Mouse (Mus musculus) MEL (cell line): Measurements from ENCODE around the gene Mcrip1. TPM values are rescaled to one million over a fixed set of nuclear protein-coding genes. Genes with fewer than 3 reads are reported as not detected.

Experiments used
- DNase-seq: peaks from one replicate; pipeline ENCODE4 v3.0.0; 2011; ENCODE audit warnings: low read depth, low spot score
- H3K27ac ChIP-seq: 2 replicates; pipeline ENCODE4 v1.5.1; 2012; ENCODE audit warnings: low read depth, mild to moderate bottlenecking, control low read depth, low read length, moderate library complexity; ENCODE audit not compliant: control insufficient read depth
- H3K27me3 ChIP-seq, 2 experiments: fragments of 150-350 bp in 1 of 2; sonication (generic) in 1 of 2; 2 replicates each; pipeline ENCODE4 v1.6.1; 2012; ENCODE audit warnings: low read length in 2 of 2, mild to moderate bottlenecking in 2 of 2, improper control_type of control experiment in 1 of 2, moderate library complexity in 1 of 2; ENCODE audit not compliant: insufficient read depth in 2 of 2, control insufficient read depth in 1 of 2
- H3K36me3 ChIP-seq, 2 experiments: 2 replicates each; pipeline ENCODE4 v1.6.1; 2012 to 2014; ENCODE audit warnings: low read length in 2 of 2, improper control_type of control experiment in 1 of 2, inconsistent platforms in 1 of 2, mild to moderate bottlenecking in 1 of 2; ENCODE audit not compliant: insufficient read depth in 2 of 2, control insufficient read depth in 1 of 2
- H3K4me1 ChIP-seq, 2 experiments: fragments of 150-350 bp in 1 of 2; sonication (generic) in 1 of 2; 2 replicates each; pipeline ENCODE4 v1.6.1; 2012; ENCODE audit warnings: low read length in 2 of 2, improper control_type of control experiment in 1 of 2, mild to moderate bottlenecking in 1 of 2; ENCODE audit not compliant: insufficient read depth in 2 of 2, control insufficient read depth in 1 of 2
- H3K4me3 ChIP-seq, 2 experiments: fragments of 150-350 bp in 1 of 2; sonication (generic) in 1 of 2; 2 replicates each; pipeline ENCODE4 v1.5.1; 2012; ENCODE audit warnings: low read depth in 2 of 2, low read length in 2 of 2, mild to moderate bottlenecking in 2 of 2, moderate library complexity in 2 of 2, control low read depth in 1 of 2, improper control_type of control experiment in 1 of 2; ENCODE audit not compliant: control insufficient read depth in 1 of 2, insufficient read depth in 1 of 2
- H3K79me2 ChIP-seq: 2 replicates; pipeline ENCODE4 v1.6.1; 2012; ENCODE audit warnings: mild to moderate bottlenecking, low read length, moderate library complexity; ENCODE audit not compliant: control insufficient read depth, poor library complexity, insufficient read depth
- H3K9ac ChIP-seq: 2 replicates; pipeline ENCODE4 v1.6.1; 2012; ENCODE audit warnings: low read depth, mild to moderate bottlenecking, control low read depth, low read length, moderate library complexity; ENCODE audit not compliant: control insufficient read depth, poor library complexity, severe bottlenecking
- H3K9me3 ChIP-seq: fragments of 150-350 bp; sonication (generic); replicated peaks from 2 replicates; pipeline ENCODE4 v1.6.1; 2012; ENCODE audit warnings: mild to moderate bottlenecking, low read length, improper control_type of control experiment, moderate library complexity; ENCODE audit not compliant: insufficient read depth
- BHLHE40 ChIP-seq: IDR thresholded peaks from 2 replicates; pipeline ENCODE4 v1.6.1; 2012; ENCODE audit warnings: low read depth, mild to moderate bottlenecking, inconsistent platforms, low read length, improper control_type of control experiment, borderline replicate concordance
- CHD1 ChIP-seq: IDR thresholded peaks from 2 replicates; pipeline ENCODE4 v1.6.1; 2012; ENCODE audit warnings: low read depth, mild to moderate bottlenecking, inconsistent platforms, low read length, improper control_type of control experiment
- CHD2 ChIP-seq: IDR thresholded peaks from 2 replicates; pipeline ENCODE4 v1.6.1; 2011; ENCODE audit warnings: low read length, improper control_type of control experiment
- ETS1 ChIP-seq: IDR thresholded peaks from 2 replicates; pipeline ENCODE4 v1.6.1; 2012; ENCODE audit warnings: low read depth, mild to moderate bottlenecking, inconsistent platforms, low read length, improper control_type of control experiment, moderate library complexity
- GABPA ChIP-seq: IDR thresholded peaks from 2 replicates; pipeline ENCODE4 v1.6.1; 2012; ENCODE audit warnings: low read depth, mild to moderate bottlenecking, inconsistent platforms, low read length, improper control_type of control experiment, moderate library complexity
- JUND ChIP-seq: IDR thresholded peaks from 2 replicates; pipeline ENCODE4 v1.6.1; 2011; ENCODE audit warnings: low read depth, mild to moderate bottlenecking, improper control_type of control experiment, low read length
- MAFK ChIP-seq: IDR thresholded peaks from 2 replicates; pipeline ENCODE4 v1.6.1; 2011; ENCODE audit warnings: low read depth, mild to moderate bottlenecking, low read length, improper control_type of control experiment, borderline replicate concordance
- MAX ChIP-seq: IDR thresholded peaks from 2 replicates; pipeline ENCODE4 v1.6.1; 2011; ENCODE audit warnings: low read length, improper control_type of control experiment
- MEF2A ChIP-seq: IDR thresholded peaks from 2 replicates; pipeline ENCODE4 v1.6.1; 2014; ENCODE audit warnings: low read depth, mild to moderate bottlenecking, inconsistent platforms, low read length, improper control_type of control experiment; ENCODE audit not compliant: poor library complexity, insufficient replicate concordance, severe bottlenecking; ENCODE audit errors: extremely low read depth
- MYB ChIP-seq: IDR thresholded peaks from 2 replicates; pipeline ENCODE4 v1.6.1; 2011; ENCODE audit warnings: mild to moderate bottlenecking, low read depth, low read length, improper control_type of control experiment
- POLR2AphosphoS5 ChIP-seq: IDR thresholded peaks from 2 replicates; pipeline ENCODE4 v1.6.1; 2012; ENCODE audit warnings: low read depth, borderline replicate concordance, mild to moderate bottlenecking, inconsistent platforms, low read length, moderate library complexity, mixed read lengths
- RAD21 ChIP-seq: IDR thresholded peaks from 2 replicates; pipeline ENCODE4 v1.6.1; 2011; ENCODE audit warnings: mild to moderate bottlenecking, low read depth, low read length, improper control_type of control experiment
- SIN3A ChIP-seq: IDR thresholded peaks from 2 replicates; pipeline ENCODE4 v1.6.1; 2012; ENCODE audit warnings: low read length, improper control_type of control experiment, inconsistent platforms
- TBP ChIP-seq: IDR thresholded peaks from 2 replicates; pipeline ENCODE4 v1.8.0; 2011; ENCODE audit warnings: low read depth, low read length, improper control_type of control experiment
- UBTF ChIP-seq: IDR thresholded peaks from 2 replicates; pipeline ENCODE4 v1.6.1; 2012; ENCODE audit warnings: low read depth, mild to moderate bottlenecking, inconsistent platforms, low read length, improper control_type of control experiment, moderate library complexity, borderline replicate concordance; ENCODE audit not compliant: insufficient read depth
- USF1 ChIP-seq: IDR thresholded peaks from 2 replicates; pipeline ENCODE4 v1.6.1; 2014; ENCODE audit warnings: low read depth, mild to moderate bottlenecking, inconsistent platforms, low read length, improper control_type of control experiment, moderate library complexity
- USF2 ChIP-seq, 2 experiments: IDR thresholded peaks; 2 replicates each; pipeline ENCODE4 v1.6.1; 2011 to 2012; ENCODE audit warnings: improper control_type of control experiment in 2 of 2, low read length in 2 of 2, borderline replicate concordance in 1 of 2, inconsistent platforms in 1 of 2, low read depth in 1 of 2, mild to moderate bottlenecking in 1 of 2; ENCODE audit not compliant: insufficient read depth in 1 of 2
- ZC3H11A ChIP-seq: IDR thresholded peaks from 2 replicates; pipeline ENCODE4 v1.6.1; 2012; ENCODE audit warnings: low read depth, mild to moderate bottlenecking, inconsistent platforms, low read length, improper control_type of control experiment
- ZKSCAN1 ChIP-seq: IDR thresholded peaks from 2 replicates; pipeline ENCODE4 v1.6.1; 2012; ENCODE audit warnings: low read depth, mild to moderate bottlenecking, inconsistent platforms, low read length, improper control_type of control experiment, moderate library complexity
- ZMIZ1 ChIP-seq: IDR thresholded peaks from 2 replicates; pipeline ENCODE4 v1.6.1; 2012; ENCODE audit warnings: low read depth, mild to moderate bottlenecking, inconsistent platforms, low read length, improper control_type of control experiment, moderate library complexity
- ZNF384 ChIP-seq: IDR thresholded peaks from 2 replicates; pipeline ENCODE4 v1.6.1; 2012; ENCODE audit warnings: low read depth, mild to moderate bottlenecking, inconsistent platforms, low read length, improper control_type of control experiment
- polyA plus RNA-seq, 2 experiments: library from polyadenylated mRNA; stranded (reverse) in 1 of 2; unstranded in 1 of 2; fragments of >175 nt in 1 of 2; fragments of >200 nt in 1 of 2; gene quantifications; 2 replicates each; pipeline versions ENCODE4 v1.2.1 to v1.2.4; 2012; ENCODE audit warnings: low replicate concordance in 2 of 2, low read depth in 1 of 2; ENCODE audit not compliant: insufficient read length in 2 of 2, insufficient read depth in 1 of 2, missing spikeins in 1 of 2
- total RNA-seq: library from RNA; depleted of rRNA; stranded (reverse); fragments of 300-350 nt; gene quantifications from 2 replicates; pipeline ENCODE4 v1.2.3, GENCODE M21; 2012

The Mcrip1 gene
- total and polyA plus RNA-seq, 3 experiments: 36.6 to 83.5 TPM; not detected in 1

- H3K9ac ChIP-seq: no peak overlapping the region
- DNase-seq: no peak
- H3K27me3 ChIP-seq: no peaks in the 10 kb centered on the region
- no peak for TF ChIP-seq MAX
- no peak for TF ChIP-seq USF1
- TF ChIP-seq MEF2A: no peak
- TF ChIP-seq SIN3A: no peak
- no peak for TF ChIP-seq GABPA
- no peak for TF ChIP-seq CHD1
- no peak for TF ChIP-seq JUND
- TF ChIP-seq POLR2AphosphoS5: no peak
- no peak for TF ChIP-seq CHD2
- no peak for TF ChIP-seq RAD21
- H3K36me3 ChIP-seq: peaks cover 0 to 4% of the 10 kb centered on the region in 2 experiments; a peak in 2 of 4 replicates
- no peak overlapping the region for H3K27ac ChIP-seq
- H3K4me3 ChIP-seq: no peak overlapping the region
- no peaks in the 10 kb centered on the region for H3K9me3 ChIP-seq
- H3K4me1 ChIP-seq: peaks cover 0 to 8% of the 10 kb centered on the region in 2 experiments; a peak in 3 of 4 replicates
- H3K79me2 ChIP-seq: peaks cover 7% of the 10 kb centered on the region
Measured at GRCm38 (mm10) chr11:120554834-120555233, 5.3 kb upstream of the Mcrip1 start.

DNA sequence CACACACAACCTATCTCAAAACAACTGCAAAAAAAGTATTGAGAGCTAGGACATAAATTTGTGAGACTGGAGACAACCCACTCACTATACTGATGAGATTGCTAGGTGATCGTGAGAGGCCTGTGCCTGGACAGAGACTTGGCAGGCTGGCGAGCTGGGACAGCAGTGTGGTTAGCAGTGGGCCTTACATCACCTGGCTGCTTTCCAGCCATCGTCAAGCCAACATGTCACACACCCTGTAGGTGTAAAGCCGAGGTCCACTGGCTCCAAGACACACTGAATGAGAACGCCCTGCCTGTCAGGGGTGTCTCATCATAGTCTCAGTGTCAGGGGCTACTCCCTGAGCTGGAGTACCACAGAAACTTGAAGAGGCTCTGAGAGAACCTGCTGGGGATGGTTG is 3.2 kb upstream of the Mcrip1 start:
- Histone ChIP-seq H3K4me1 (peaks cover 7 to 16% of the 10 kb centered on the region in 2 experiments), H3K27ac (no peak overlapping the region), H3K9ac (no peak overlapping the region), H3K79me2 (peaks cover 14% of the 10 kb centered on the region), H3K36me3 (peaks cover 0 to 8% of the 10 kb centered on the region in 2 experiments; a peak in 2 of 4 replicates), H3K4me3 (no peak overlapping the region), H3K27me3 (no peaks in the 10 kb centered on the region), H3K9me3 (no peaks in the 10 kb centered on the region)
- TF ChIP-seq ETS1 (no peak), CHD1 (no peak), JUND (no peak), ZKSCAN1 (no peak), USF2 (IDR thresholded peaks at IDR 0.05; ENCODE audit: borderline replicate concordance in 1 of 2, insufficient read depth in 1 of 2, low read depth in 1 of 2, low read length in 2 of 2) (no peak), BHLHE40 (no peak), UBTF (no peak), MYB (no peak), ZNF384 (no peak), TBP (no peak), MAFK (no peak), ZC3H11A (no peak), ZMIZ1 (no peak)
- no peak for DNase-seq
